Mouse (Mus musculus) embryonic facial prominence, embryonic 14.5 days (tissue): ENCODE data around the gene Tanc2. TPM values are rescaled to one million over a fixed set of nuclear protein-coding genes. Genes with fewer than 3 reads are reported as not detected.

Source experiments
- ATAC-seq: fragments of 200-750 bp; cut with Nextera tagmentation; 2 replicates; pipeline ENCODE4 v1.8.0; 2017; ENCODE audit warnings: low read depth, moderate number of reproducible peaks, moderate TSS enrichment
- DNase-seq: peaks from one replicate; pipeline ENCODE4 v3.0.0-alpha.2; 2015; ENCODE audit warnings: low spot score
- H3K27ac ChIP-seq: fragments of 300-500 bp; sonication (generic); replicated peaks from 2 replicates; pipeline ENCODE4 v1.5.1; 2014; ENCODE audit warnings: low read depth, mild to moderate bottlenecking, low read length, moderate library complexity
- H3K27me3 ChIP-seq: fragments of 300-500 bp; sonication (generic); replicated peaks from 2 replicates; pipeline ENCODE4 v1.6.1; 2014; ENCODE audit warnings: low read length; ENCODE audit not compliant: control insufficient read depth, insufficient read depth
- H3K36me3 ChIP-seq: fragments of 300-500 bp; sonication (generic); 2 replicates; pipeline ENCODE4 v1.6.1; 2014; ENCODE audit warnings: low read length, mixed read lengths; ENCODE audit not compliant: control insufficient read depth, insufficient read depth
- H3K4me1 ChIP-seq: fragments of 300-500 bp; sonication (generic); 2 replicates; pipeline ENCODE4 v1.6.1; 2014; ENCODE audit warnings: antibody characterized with exemption, low read length; ENCODE audit not compliant: control insufficient read depth, insufficient read depth
- H3K4me2 ChIP-seq: fragments of 300-500 bp; sonication (generic); 2 replicates; pipeline ENCODE4 v1.6.1; 2014; ENCODE audit warnings: low read depth, mild to moderate bottlenecking, low read length, moderate library complexity, mixed read lengths
- H3K4me3 ChIP-seq: fragments of 300-500 bp; sonication (generic); 2 replicates; pipeline ENCODE4 v1.5.1; 2014; ENCODE audit warnings: low read depth, mild to moderate bottlenecking, low read length
- H3K9ac ChIP-seq: fragments of 300-500 bp; sonication (generic); 2 replicates; pipeline ENCODE4 v1.6.1; 2014; ENCODE audit warnings: low read depth, mild to moderate bottlenecking, low read length, moderate library complexity, mixed read lengths
- H3K9me3 ChIP-seq: fragments of 300-500 bp; sonication (generic); 2 replicates; pipeline ENCODE4 v1.6.1; 2016; ENCODE audit warnings: low read length; ENCODE audit not compliant: control insufficient read depth
- WGBS: fragments of 180-500 bp; shearing (Covaris S2); extraction: QIAGEN DNeasy Blood & Tissue Kit; methylation state at CpG from one replicate; pipeline ENCODE4 v1.1.7; 2014; 5-methylcytosine and 5-hydroxymethylcytosine counted together
- polyA plus RNA-seq: library from polyadenylated mRNA; unstranded; fragments of >200 nt; fragmentation: Nextera tagmentation; extraction: Ambion mirVana; gene quantifications from 2 replicates; pipeline ENCODE4 v1.2.1, GENCODE M21; 2014

The Tanc2 gene
- polyA plus RNA-seq, 1 experiment from 2014 or later = 13.7 TPM

DNA sequence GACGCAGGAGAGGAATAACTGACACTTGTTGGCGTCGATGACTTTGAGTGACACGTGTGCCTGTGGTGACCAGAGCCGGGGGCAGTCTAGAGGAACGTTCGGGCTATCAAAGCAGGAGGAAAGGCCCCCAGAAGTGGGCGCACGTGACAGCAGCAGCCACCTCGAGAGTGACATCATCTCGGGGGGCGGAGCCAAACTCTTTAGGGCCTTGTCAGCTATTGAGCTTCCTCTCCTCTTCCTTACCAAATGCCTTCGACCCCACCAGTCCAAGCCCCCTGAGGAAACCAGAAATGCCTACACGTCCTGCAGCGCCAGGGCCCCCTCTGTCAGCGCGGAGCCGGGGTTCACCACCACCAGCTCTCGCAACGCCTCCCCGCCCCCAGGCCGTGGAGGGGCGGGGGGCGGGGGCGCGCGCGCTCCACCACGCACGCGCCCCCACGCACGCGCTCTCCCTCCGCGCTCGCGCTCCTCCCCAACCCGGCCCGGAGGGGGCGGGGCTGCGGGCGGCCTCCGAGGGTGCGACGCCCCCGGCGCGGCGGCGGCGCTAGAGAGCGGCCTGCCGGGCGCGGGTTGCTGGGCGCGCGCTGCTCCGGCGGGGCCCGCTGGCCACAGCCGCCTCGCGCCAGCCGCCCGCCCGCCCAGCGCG is 432 bp upstream of the Tanc2 start:
- DNase-seq (peak; percentile 95), ATAC-seq (peak; percentile 92)
- peak overlapping the region; percentile 95 for H3K9ac ChIP-seq
- 0% methylated on average over 16 of the region's 70 CpGs for WGBS
- H3K27me3 ChIP-seq = no peaks in the 10 kb centered on the region
- H3K4me2 ChIP-seq = peak overlapping the region; percentile 81
- no peaks in the 10 kb centered on the region for H3K9me3 ChIP-seq
- peaks cover 4% of the 10 kb centered on the region for H3K4me1 ChIP-seq
- H3K4me3 ChIP-seq = peak overlapping the region; percentile 92
- H3K27ac ChIP-seq = peak overlapping the region; percentile 89
- no peaks in the 10 kb centered on the region for H3K36me3 ChIP-seq

DNA sequence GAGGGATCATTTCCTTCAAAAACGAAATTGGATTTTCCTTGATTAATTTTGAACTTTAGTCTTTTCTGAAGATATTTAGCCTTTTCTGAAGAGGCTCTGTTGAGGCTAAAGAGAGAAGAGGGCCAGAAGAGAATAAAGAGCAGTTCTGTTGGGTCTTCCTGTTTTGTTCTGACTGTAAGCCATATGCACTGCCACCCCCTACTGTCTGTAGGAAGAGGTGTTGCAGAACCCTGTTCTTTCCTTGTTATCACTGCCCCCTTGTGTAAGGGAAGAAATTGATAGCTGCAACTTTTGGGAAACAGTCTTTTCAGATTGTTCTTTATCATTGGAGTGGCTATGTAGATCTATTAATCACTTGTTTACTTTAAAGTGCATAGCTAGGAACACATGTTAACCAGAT is 2.1 kb downstream of the Tanc2 start:
- no peak for ATAC-seq
- no peak overlapping the region for H3K4me2 ChIP-seq
- H3K27ac ChIP-seq = no peak overlapping the region
- no peaks in the 10 kb centered on the region for H3K27me3 ChIP-seq
- 25% methylated on average over 1 of the region's 1 CpGs for WGBS
- peak; percentile 91 for DNase-seq
- H3K4me3 ChIP-seq = no peak overlapping the region
- H3K4me1 ChIP-seq = peaks cover 4% of the 10 kb centered on the region
- no peak overlapping the region for H3K9ac ChIP-seq
- no peaks in the 10 kb centered on the region for H3K36me3 ChIP-seq
- no peaks in the 10 kb centered on the region for H3K9me3 ChIP-seq

DNA sequence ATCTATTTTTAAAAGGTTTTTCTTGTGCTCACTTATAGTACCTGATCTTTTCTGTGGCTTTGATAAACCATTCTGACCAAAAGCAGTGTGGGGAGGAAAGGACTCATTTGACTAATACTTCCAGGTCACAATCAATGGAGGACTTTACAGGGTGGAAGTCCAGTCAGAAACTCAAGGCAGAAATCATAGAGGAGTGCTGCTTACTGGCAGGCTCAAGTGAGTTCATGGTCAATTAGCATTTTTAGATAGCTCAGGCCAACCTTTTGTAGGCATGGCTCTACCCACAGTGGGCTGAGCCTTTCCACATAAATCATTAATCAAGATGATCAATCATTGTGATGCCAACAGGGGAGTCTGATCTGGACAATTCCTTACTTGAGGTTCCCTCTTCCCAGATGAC is 12.4 kb downstream of the Tanc2 start:
- no peaks in the 10 kb centered on the region for H3K4me1 ChIP-seq
- H3K36me3 ChIP-seq = no peaks in the 10 kb centered on the region
- H3K27me3 ChIP-seq = no peaks in the 10 kb centered on the region
- ATAC-seq (no peak), DNase-seq (no peak)
- H3K9me3 ChIP-seq = no peaks in the 10 kb centered on the region
- H3K4me3 ChIP-seq = no peak overlapping the region
- H3K9ac ChIP-seq = no peak overlapping the region
- no peak overlapping the region for H3K27ac ChIP-seq
- no peak overlapping the region for H3K4me2 ChIP-seq

DNA sequence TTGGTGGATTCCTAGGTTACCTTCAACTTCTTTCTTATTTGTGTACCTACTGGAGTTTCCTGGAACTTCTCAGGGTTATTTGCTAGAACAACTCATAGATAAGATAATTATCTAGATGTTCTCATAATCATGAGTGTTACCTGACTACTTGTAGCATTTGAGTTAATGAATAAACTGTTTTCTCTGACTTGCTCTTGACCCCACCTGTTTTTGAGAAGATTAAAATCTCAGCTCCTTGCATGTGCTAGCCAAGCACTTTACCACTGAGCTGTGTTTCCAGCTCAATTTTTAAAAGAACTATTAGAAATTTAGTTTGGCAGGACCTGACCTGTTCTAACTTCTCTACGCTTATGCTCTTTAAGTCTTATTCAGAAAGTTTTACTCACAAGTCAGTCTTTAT is 36.4 kb downstream of the Tanc2 start:
- no peaks in the 10 kb centered on the region for H3K9me3 ChIP-seq
- H3K36me3 ChIP-seq = no peaks in the 10 kb centered on the region
- ATAC-seq (no peak), DNase-seq (no peak)
- 91% methylated on average over 1 of the region's 1 CpGs for WGBS
- H3K27me3 ChIP-seq = no peaks in the 10 kb centered on the region
- no peaks in the 10 kb centered on the region for H3K4me1 ChIP-seq
- no peak overlapping the region for H3K27ac ChIP-seq
- H3K4me3 ChIP-seq = no peak overlapping the region
- H3K4me2 ChIP-seq = no peak overlapping the region
- H3K9ac ChIP-seq = no peak overlapping the region

DNA sequence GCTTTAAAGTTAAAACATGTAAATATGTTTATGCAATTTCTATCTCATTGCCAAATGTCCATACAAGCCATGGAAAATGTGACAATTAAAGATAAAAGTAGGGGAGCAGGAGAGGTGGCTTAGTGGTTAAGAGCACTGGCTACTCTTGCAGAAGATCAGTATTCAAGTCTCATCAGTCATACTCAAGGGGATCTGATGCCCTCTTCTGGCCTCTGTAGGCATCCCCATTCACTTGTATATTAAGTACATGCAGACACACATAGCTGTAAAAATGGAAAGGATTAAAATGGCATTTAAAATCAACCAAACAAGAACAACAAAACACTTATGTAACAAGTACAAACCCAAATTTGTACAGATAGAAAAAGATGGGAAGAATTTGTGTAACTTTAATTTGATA is 54.2 kb downstream of the Tanc2 start:
- Histone ChIP-seq H3K4me1 (no peaks in the 10 kb centered on the region), H3K9me3 (no peaks in the 10 kb centered on the region), H3K36me3 (no peaks in the 10 kb centered on the region), H3K27ac (no peak overlapping the region), H3K27me3 (no peaks in the 10 kb centered on the region), H3K4me3 (no peak overlapping the region), H3K9ac (no peak overlapping the region), H3K4me2 (no peak overlapping the region)
- no peak for ATAC-seq
- no peak for DNase-seq

DNA sequence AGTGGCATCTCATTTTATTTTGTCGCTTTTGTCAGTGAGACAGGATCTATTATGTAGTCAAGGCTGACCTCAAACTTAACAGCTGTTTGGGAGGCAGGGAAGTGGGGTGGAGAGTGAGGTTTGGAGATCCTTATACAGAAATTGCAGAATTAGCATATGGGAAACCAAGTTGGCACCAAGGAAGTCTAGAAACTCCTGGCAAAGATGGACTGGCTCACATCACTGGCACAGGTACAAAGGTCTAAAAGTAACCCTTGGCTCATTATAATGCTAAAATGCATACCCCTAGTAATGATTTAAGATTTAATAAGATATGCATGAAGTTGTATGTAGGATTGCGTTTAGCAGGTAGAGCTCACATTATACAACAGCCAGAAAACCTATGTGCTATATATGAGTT is 58.2 kb downstream of the Tanc2 start:
- Histone ChIP-seq H3K9me3 (no peaks in the 10 kb centered on the region), H3K27me3 (no peaks in the 10 kb centered on the region), H3K36me3 (no peaks in the 10 kb centered on the region), H3K9ac (no peak overlapping the region), H3K4me3 (no peak overlapping the region), H3K27ac (no peak overlapping the region), H3K4me2 (no peak overlapping the region), H3K4me1 (no peaks in the 10 kb centered on the region)
- DNase-seq (no peak), ATAC-seq (no peak)
- 88% methylated on average over 2 of the region's 2 CpGs for WGBS

DNA sequence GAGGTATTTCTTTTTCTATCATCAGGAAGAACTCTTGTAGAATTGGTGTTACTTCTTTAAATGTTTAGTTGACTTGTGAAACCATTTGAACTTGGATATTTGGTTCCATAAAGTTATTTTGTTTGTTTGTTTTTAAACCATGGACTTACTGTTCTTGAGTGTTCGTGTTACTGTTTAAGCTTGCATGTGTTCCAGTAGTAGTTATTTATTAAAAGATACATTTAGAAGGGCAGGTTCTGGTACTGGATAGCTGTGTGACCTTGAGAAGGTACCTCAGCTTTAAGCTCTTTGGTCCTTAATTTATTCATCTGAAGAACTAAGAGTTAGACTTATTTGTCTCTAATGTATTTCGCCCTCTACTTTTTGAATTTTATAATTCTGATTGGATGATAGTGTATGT is 64.8 kb downstream of the Tanc2 start:
- ATAC-seq = no peak
- H3K9me3 ChIP-seq = no peaks in the 10 kb centered on the region
- H3K4me1 ChIP-seq = no peaks in the 10 kb centered on the region
- H3K4me2 ChIP-seq = no peak overlapping the region
- no peak overlapping the region for H3K4me3 ChIP-seq
- H3K36me3 ChIP-seq = no peaks in the 10 kb centered on the region
- no peak overlapping the region for H3K27ac ChIP-seq
- no peaks in the 10 kb centered on the region for H3K27me3 ChIP-seq
- WGBS = 84% methylated on average over 2 of the region's 2 CpGs
- no peak for DNase-seq
- no peak overlapping the region for H3K9ac ChIP-seq

DNA sequence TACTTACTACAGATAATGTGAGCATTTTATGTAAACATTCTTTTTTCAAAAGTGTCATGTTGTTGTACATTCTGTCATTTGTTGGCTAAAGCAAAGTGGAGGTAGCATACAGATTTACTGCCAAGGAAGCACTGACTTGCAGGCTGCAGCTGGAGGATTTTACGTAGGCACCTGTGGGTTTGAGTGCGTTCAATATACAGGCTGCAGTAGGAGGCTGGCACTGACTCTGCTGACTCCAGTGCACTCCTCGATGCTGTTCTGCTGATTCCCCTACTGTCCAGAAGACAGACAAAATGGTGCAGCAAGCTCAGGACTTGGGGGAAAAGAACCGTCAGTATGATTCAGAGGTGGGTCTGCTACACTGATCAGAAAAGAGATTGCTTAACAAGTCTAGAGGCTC is 65.5 kb downstream of the Tanc2 start:
- Histone ChIP-seq H3K4me2 (no peak overlapping the region), H3K27ac (no peak overlapping the region), H3K9ac (no peak overlapping the region), H3K4me3 (no peak overlapping the region), H3K27me3 (no peaks in the 10 kb centered on the region), H3K9me3 (no peaks in the 10 kb centered on the region), H3K4me1 (no peaks in the 10 kb centered on the region), H3K36me3 (no peaks in the 10 kb centered on the region)
- no peak for DNase-seq
- no peak for ATAC-seq
- WGBS = 79% methylated on average over 4 of the region's 4 CpGs

DNA sequence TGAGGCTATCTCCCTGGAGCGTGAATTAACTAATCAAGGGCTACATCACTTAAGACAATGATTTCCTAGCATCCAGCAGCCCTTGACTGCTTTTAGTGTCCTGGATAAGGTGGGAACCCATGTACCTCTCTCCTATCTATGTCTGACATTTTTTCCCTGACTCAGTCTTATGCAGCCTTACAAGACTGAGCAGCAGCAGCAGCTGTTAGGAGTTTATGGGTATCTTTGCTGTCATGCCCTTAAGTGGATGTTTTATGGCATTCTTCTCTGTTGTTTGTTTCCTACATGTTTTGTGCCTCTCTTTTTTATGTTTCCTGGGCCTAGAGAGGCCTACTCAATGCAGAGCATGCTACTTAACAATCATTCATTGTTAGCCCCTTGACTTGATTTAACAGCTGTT is 78.1 kb downstream of the Tanc2 start:
- no peak for ATAC-seq
- DNase-seq = no peak
- Histone ChIP-seq H3K4me2 (no peak overlapping the region), H3K4me1 (no peaks in the 10 kb centered on the region), H3K9me3 (no peaks in the 10 kb centered on the region), H3K27me3 (no peaks in the 10 kb centered on the region), H3K36me3 (no peaks in the 10 kb centered on the region), H3K4me3 (no peak overlapping the region), H3K9ac (no peak overlapping the region), H3K27ac (no peak overlapping the region)
- WGBS = 91% methylated on average over 1 of the region's 1 CpGs
